Mouse (Mus musculus) neural tube, embryonic 11.5 days (tissue): ENCODE results near the gene Cxcl10. TPM values are rescaled to one million over a fixed set of nuclear protein-coding genes. Genes with fewer than 3 reads are reported as not detected.

Source experiments
- ATAC-seq: fragments of 200-750 bp; cut with Nextera tagmentation; 2 replicates; pipeline ENCODE4 v1.8.0; 2017; ENCODE audit warnings: moderate number of reproducible peaks, mild to moderate bottlenecking, moderate TSS enrichment, moderate library complexity; ENCODE audit not compliant: insufficient read depth, low FRiP score, low TSS enrichment
- DNase-seq: peaks from one replicate; pipeline ENCODE4 v3.0.0-alpha.2; 2015; ENCODE audit warnings: low spot score
- H3K27ac ChIP-seq: fragments of 300-500 bp; sonication (generic); 2 replicates; pipeline ENCODE4 v1.5.1; 2014; ENCODE audit warnings: low read depth, mild to moderate bottlenecking, low read length
- H3K27me3 ChIP-seq: fragments of 300-500 bp; sonication (generic); 2 replicates; pipeline ENCODE4 v1.6.1; 2014; ENCODE audit warnings: mild to moderate bottlenecking, low read length, mixed read lengths; ENCODE audit not compliant: control insufficient read depth, insufficient read depth
- H3K36me3 ChIP-seq: fragments of 300-500 bp; sonication (generic); 2 replicates; pipeline ENCODE4 v1.6.1; 2014; ENCODE audit warnings: mild to moderate bottlenecking, low read length, moderate library complexity, mixed read lengths; ENCODE audit not compliant: control insufficient read depth, insufficient read depth
- H3K4me1 ChIP-seq: fragments of 300-500 bp; sonication (generic); 2 replicates; pipeline ENCODE4 v1.6.1; 2014; ENCODE audit warnings: low read length, mixed read lengths; ENCODE audit not compliant: control insufficient read depth, insufficient read depth
- H3K4me2 ChIP-seq: fragments of 300-500 bp; sonication (generic); 2 replicates; pipeline ENCODE4 v1.6.1; 2014; ENCODE audit warnings: low read depth, mild to moderate bottlenecking, moderate library complexity
- H3K4me3 ChIP-seq: fragments of 300-500 bp; sonication (generic); 2 replicates; pipeline ENCODE4 v1.5.1; 2014; ENCODE audit warnings: low read depth, low read length
- H3K9ac ChIP-seq: fragments of 300-500 bp; sonication (generic); 2 replicates; pipeline ENCODE4 v1.6.1; 2014; ENCODE audit warnings: mild to moderate bottlenecking, low read length
- H3K9me3 ChIP-seq: fragments of 300-500 bp; sonication (generic); 2 replicates; pipeline ENCODE4 v1.6.1; 2016; ENCODE audit warnings: low read length; ENCODE audit not compliant: control insufficient read depth
- WGBS: fragments of 180-500 bp; shearing (Covaris S2); extraction: QIAGEN DNeasy Blood & Tissue Kit; methylation state at CpG from one replicate; pipeline ENCODE4 v1.1.7; 2014; 5-methylcytosine and 5-hydroxymethylcytosine counted together
- polyA plus RNA-seq: library from polyadenylated mRNA; unstranded; fragments of >200 nt; fragmentation: Nextera tagmentation; extraction: Ambion mirVana; gene quantifications from 2 replicates; pipeline ENCODE4 v1.2.1, GENCODE M21; 2014

The Cxcl10 gene
- polyA plus RNA-seq, 1 experiment from 2014 or later, result not detected

- H3K4me3 ChIP-seq, result no peak overlapping the region
- no peak overlapping the region for H3K27ac ChIP-seq
- no peak overlapping the region for H3K4me2 ChIP-seq
- DNase-seq (no peak), ATAC-seq (no peak)
- H3K36me3 ChIP-seq, result no peaks in the 10 kb centered on the region
- WGBS, result 65% methylated on average over 6 of the region's 6 CpGs
- no peaks in the 10 kb centered on the region for H3K9me3 ChIP-seq
- H3K27me3 ChIP-seq, result peaks cover 7% of the 10 kb centered on the region
- H3K4me1 ChIP-seq, result no peaks in the 10 kb centered on the region
- no peak overlapping the region for H3K9ac ChIP-seq
These were observed 38.0 kb upstream of the Cxcl10 start for GRCm38 (mm10) chr5:92386643-92387042.

- no peaks in the 10 kb centered on the region for H3K9me3 ChIP-seq
- DNase-seq, result no peak
- H3K27me3 ChIP-seq, result 0 out of 2 replicates have a peak, but pooled peaks cover 3% of the 10 kb centered on the region
- H3K4me1 ChIP-seq, result no peaks in the 10 kb centered on the region
- no peaks in the 10 kb centered on the region for H3K36me3 ChIP-seq
- no peak overlapping the region for H3K4me2 ChIP-seq
- H3K9ac ChIP-seq, result no peak overlapping the region
- no peak overlapping the region for H3K4me3 ChIP-seq
- no peak for ATAC-seq
- no peak overlapping the region for H3K27ac ChIP-seq
- WGBS, result 88% methylated on average over 5 of the region's 5 CpGs
These were observed 37.4 kb upstream of the Cxcl10 start for GRCm38 (mm10) chr5:92386102-92386501.

- no peak overlapping the region for H3K27ac ChIP-seq
- no peak for ATAC-seq
- no peaks in the 10 kb centered on the region for H3K9me3 ChIP-seq
- no peaks in the 10 kb centered on the region for H3K36me3 ChIP-seq
- no peaks in the 10 kb centered on the region for H3K27me3 ChIP-seq
- DNase-seq, result no peak
- WGBS, result 49% methylated on average over 7 of the region's 7 CpGs
- no peak overlapping the region for H3K4me2 ChIP-seq
- H3K4me3 ChIP-seq, result no peak overlapping the region
- H3K4me1 ChIP-seq, result no peaks in the 10 kb centered on the region
- H3K9ac ChIP-seq, result no peak overlapping the region
These were observed 36.2 kb upstream of the Cxcl10 start for GRCm38 (mm10) chr5:92384855-92385254.

- Histone ChIP-seq H3K27me3 (no peaks in the 10 kb centered on the region), H3K27ac (no peak overlapping the region), H3K36me3 (no peaks in the 10 kb centered on the region), H3K9ac (no peak overlapping the region), H3K4me3 (no peak overlapping the region), H3K9me3 (no peaks in the 10 kb centered on the region), H3K4me2 (no peak overlapping the region), H3K4me1 (no peaks in the 10 kb centered on the region)
- DNase-seq (peak; percentile 58), ATAC-seq (no peak)
- 43% methylated on average over 7 of the region's 7 CpGs for WGBS
These were observed 35.1 kb upstream of the Cxcl10 start for GRCm38 (mm10) chr5:92383747-92384146.

GRCm38 (mm10) chr5:92382349-92382679 lies 33.6 kb upstream of the Cxcl10 start:
- H3K9me3 ChIP-seq, result no peaks in the 10 kb centered on the region
- DNase-seq, result no peak
- no peak overlapping the region for H3K9ac ChIP-seq
- H3K4me3 ChIP-seq, result no peak overlapping the region
- ATAC-seq, result no peak
- H3K27ac ChIP-seq, result no peak overlapping the region
- no peak overlapping the region for H3K4me2 ChIP-seq
- H3K27me3 ChIP-seq, result no peaks in the 10 kb centered on the region
- no peaks in the 10 kb centered on the region for H3K4me1 ChIP-seq
- 61% methylated on average over 9 of the region's 9 CpGs for whole genome bisulfite sequencing
- H3K36me3 ChIP-seq, result no peaks in the 10 kb centered on the region

- peak; percentile 80; the same call in 1 of the 2 replicates for ATAC-seq
- Histone ChIP-seq H3K27me3 (no peaks in the 10 kb centered on the region), H3K27ac (no peak overlapping the region), H3K4me3 (no peak overlapping the region), H3K9ac (no peak overlapping the region), H3K4me2 (no peak overlapping the region), H3K4me1 (no peaks in the 10 kb centered on the region), H3K36me3 (no peaks in the 10 kb centered on the region), H3K9me3 (no peaks in the 10 kb centered on the region)
- peak; percentile 73 for DNase-seq
- WGBS, result 37% methylated on average over 12 of the region's 12 CpGs
These were observed 33.1 kb upstream of the Cxcl10 start for GRCm38 (mm10) chr5:92381550-92382348.

GRCm38 (mm10) chr5:92376795-92377405 lies 28.2 kb upstream of the Cxcl10 start:
- WGBS, result 61% methylated on average over 13 of the region's 13 CpGs
- DNase-seq, result no peak
- ATAC-seq, result no peak
- Histone ChIP-seq H3K36me3 (no peaks in the 10 kb centered on the region), H3K27ac (no peak overlapping the region), H3K9me3 (no peaks in the 10 kb centered on the region), H3K4me3 (no peak overlapping the region), H3K27me3 (no peaks in the 10 kb centered on the region), H3K4me1 (no peaks in the 10 kb centered on the region), H3K9ac (no peak overlapping the region), H3K4me2 (no peak overlapping the region)

GRCm38 (mm10) chr5:92375368-92375767 lies 26.7 kb upstream of the Cxcl10 start:
- no peak for DNase-seq
- 83% methylated on average over 17 of the region's 17 CpGs for WGBS
- Histone ChIP-seq H3K4me2 (no peak overlapping the region), H3K27me3 (no peaks in the 10 kb centered on the region), H3K36me3 (no peaks in the 10 kb centered on the region), H3K9ac (no peak overlapping the region), H3K4me1 (no peaks in the 10 kb centered on the region), H3K9me3 (no peaks in the 10 kb centered on the region), H3K27ac (no peak overlapping the region), H3K4me3 (no peak overlapping the region)
- no peak for ATAC-seq

GRCm38 (mm10) chr5:92374721-92375142 lies 26.0 kb upstream of the Cxcl10 start:
- ATAC-seq (no peak), DNase-seq (no peak)
- Histone ChIP-seq H3K9ac (no peak overlapping the region), H3K27me3 (no peaks in the 10 kb centered on the region), H3K9me3 (no peaks in the 10 kb centered on the region), H3K36me3 (no peaks in the 10 kb centered on the region), H3K4me3 (no peak overlapping the region), H3K27ac (no peak overlapping the region), H3K4me2 (no peak overlapping the region), H3K4me1 (no peaks in the 10 kb centered on the region)
- 64% methylated on average over 6 of the region's 6 CpGs for WGBS
